Mouse (Mus musculus) E14TG2a.4 (cell line): ENCODE results near the gene Mthfsd.

Experiments
- H3K27me3 ChIP-seq: 2 replicates; pipeline ENCODE4 v1.6.1; 2014; ENCODE audit warnings: low read length, control low read depth; ENCODE audit not compliant: insufficient read depth
- H3K36me3 ChIP-seq: 2 replicates; pipeline ENCODE4 v1.6.1; 2014; ENCODE audit warnings: low read length, control low read depth; ENCODE audit not compliant: insufficient read depth
- H3K4me1 ChIP-seq: replicated peaks from 2 replicates; pipeline ENCODE4 v1.6.1; 2014; ENCODE audit warnings: low read depth, low read length, control low read depth
- H3K4me3 ChIP-seq: replicated peaks from 2 replicates; pipeline ENCODE4 v1.5.1; 2014; ENCODE audit warnings: mild to moderate bottlenecking, low read length
- H3K9me3 ChIP-seq: 2 replicates; pipeline ENCODE4 v1.6.1; 2014; ENCODE audit warnings: low read length, control low read depth
- CTCF ChIP-seq: conservative IDR thresholded peaks from 2 replicates; pipeline ENCODE4 v1.5.1; 2014; ENCODE audit warnings: low read length
- NANOG ChIP-seq: IDR thresholded peaks from 2 replicates; pipeline ENCODE4 v1.6.1; 2014; ENCODE audit warnings: borderline replicate concordance, low read length, mixed read lengths
- POU5F1 ChIP-seq: IDR thresholded peaks from 2 replicates; pipeline ENCODE4 v1.6.1; 2014; ENCODE audit warnings: low read length, borderline replicate concordance

Mthfsd gene

DNA sequence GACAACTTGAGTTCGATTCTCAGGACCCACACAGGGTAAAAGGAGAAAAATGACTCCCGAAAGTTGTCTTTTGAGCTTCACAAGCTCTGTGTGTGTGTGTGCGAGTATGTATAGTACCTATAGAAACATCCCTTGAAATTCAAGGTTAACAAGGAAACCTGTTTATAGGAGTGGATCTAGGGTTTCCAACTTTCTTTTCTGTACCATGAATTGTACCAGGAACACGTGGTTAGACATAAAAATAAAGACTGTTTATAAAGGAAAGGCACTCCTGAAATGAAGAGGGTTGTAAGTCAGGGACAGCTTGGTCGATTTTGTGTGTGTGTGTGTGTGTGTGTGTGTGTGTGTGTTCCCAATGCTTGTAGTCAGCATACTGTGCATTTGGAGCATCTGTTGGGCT, 465 bp upstream of the Mthfsd start:
- no peak for TF ChIP-seq CTCF
- TF ChIP-seq NANOG = no peak
- TF ChIP-seq POU5F1 = no peak

DNA sequence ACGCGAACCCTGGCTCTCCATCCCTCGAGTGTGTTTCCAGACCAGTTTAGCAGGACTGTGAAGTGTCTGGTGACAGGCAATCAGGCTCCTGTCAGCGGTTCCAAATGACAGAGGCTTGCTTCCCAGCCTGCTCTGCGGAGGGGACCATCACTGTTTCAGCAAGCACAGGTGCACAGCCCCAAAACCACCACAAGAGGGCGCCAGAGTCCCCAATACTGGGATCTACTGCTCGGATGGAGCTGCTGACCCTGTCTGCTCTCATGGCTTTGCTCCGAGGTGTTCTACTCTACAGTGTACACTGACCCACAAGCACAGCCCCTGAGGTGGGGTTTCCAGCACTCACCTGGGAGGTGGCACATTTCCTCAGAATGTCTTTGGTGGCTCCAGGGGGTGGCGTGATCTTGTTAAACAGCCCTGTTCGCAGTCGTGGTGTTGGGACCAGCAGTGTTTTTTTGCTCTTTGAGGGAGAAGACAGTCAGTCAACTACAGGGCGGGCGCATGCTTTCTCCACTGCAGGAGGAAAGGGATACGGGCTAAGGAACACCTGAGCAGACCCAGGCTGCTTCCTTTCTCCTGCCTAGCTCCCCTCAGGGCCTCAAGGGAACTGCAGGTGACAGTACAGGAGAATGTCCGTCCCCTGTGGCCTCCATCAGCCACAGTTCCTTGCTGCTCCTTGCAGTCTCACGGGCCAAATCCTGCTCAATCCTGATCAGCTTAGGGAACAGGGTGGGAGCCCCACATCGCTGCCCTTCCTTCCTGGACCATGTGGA, 4.0 kb downstream of the Mthfsd start:
- H3K4me3 ChIP-seq = no peak overlapping the region
- H3K36me3 ChIP-seq = peaks cover 74% of the 10 kb centered on the region
- peaks cover 51% of the 10 kb centered on the region for H3K4me1 ChIP-seq
- peaks cover 6% of the 10 kb centered on the region for H3K9me3 ChIP-seq
- H3K27me3 ChIP-seq = 0 out of 2 replicates have a peak, but pooled peaks cover 3% of the 10 kb centered on the region
- no peak for TF ChIP-seq POU5F1
- TF ChIP-seq CTCF = peak; percentile 99

More for the DNA sequence above, 465 bp upstream of the Mthfsd start:
- Histone ChIP-seq H3K9me3 (no peaks in the 10 kb centered on the region), H3K4me1 (peaks cover 38% of the 10 kb centered on the region), H3K36me3 (peaks cover 30% of the 10 kb centered on the region), H3K4me3 (peak overlapping the region; percentile 97), H3K27me3 (peaks cover 31% of the 10 kb centered on the region)

DNA sequence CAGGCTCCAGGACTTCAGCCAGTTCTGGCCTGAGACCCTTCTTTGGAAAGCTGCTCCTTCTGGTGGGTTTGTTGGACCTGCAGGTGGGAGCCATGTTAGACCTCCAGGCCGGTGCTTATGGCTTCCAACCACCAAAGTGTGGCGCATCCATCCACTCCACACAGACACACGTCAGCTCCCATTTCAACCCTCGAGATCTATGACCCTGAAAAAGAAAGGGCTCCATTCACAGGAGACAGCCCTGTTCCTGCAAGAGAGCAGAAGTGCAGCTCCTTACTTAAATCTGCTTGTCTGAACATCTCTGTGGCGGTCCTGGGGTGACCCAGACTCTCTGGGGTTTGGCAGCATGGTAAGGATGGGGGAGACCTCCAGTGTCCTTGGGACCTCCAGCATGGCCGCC, 14.7 kb downstream of the Mthfsd start:
- peaks cover 17% of the 10 kb centered on the region for H3K36me3 ChIP-seq
- no peak overlapping the region for H3K4me3 ChIP-seq
- H3K9me3 ChIP-seq = no peaks in the 10 kb centered on the region
- TF ChIP-seq CTCF (no peak), NANOG (no peak), POU5F1 (no peak)
- peaks cover 59% of the 10 kb centered on the region for H3K27me3 ChIP-seq
- peaks cover 40% of the 10 kb centered on the region for H3K4me1 ChIP-seq

DNA sequence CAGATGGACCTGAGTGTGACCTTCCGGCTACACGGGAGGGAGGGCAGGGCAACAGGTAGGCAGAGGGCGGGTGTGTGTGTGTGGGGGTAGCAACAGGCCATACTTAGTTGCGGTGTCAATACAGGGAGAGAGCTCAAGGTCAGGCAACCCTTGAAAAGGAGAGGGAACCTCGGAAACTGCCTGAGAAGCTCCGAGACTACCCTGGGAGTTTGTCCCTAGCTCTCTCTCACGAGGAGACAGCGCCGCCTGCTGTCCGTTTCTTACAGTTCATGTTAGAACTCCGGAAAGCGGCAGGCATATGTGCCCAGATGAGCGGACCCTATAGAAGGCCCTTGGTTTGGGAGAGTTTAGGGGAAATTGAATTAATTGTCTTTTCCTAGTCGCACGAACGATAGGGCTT, 15.6 kb downstream of the Mthfsd start:
- Histone ChIP-seq H3K4me3 (no peak overlapping the region), H3K9me3 (no peaks in the 10 kb centered on the region), H3K4me1 (peaks cover 36% of the 10 kb centered on the region), H3K27me3 (peaks cover 67% of the 10 kb centered on the region), H3K36me3 (peaks cover 8% of the 10 kb centered on the region)
- TF ChIP-seq POU5F1 (no peak), CTCF (peak; percentile 89)

DNA sequence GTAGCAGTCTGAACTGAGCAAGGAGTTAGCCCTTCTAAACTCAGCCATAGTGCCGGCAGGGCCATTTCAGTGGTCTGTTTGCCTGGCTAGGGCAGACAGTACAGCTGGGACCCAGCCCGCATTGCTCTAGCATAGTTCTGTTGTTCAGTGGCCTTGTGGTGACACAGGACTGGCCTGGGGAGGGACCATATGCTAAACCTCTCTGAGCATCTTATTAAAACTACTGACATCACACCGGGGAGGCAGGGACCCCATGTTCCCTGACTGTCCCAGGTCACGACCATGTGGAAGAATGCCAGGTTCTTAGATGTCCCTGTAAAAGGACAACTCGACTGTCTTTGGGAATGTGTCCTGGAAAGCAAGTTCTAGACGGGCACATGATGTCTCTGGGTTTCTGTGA, 16.1 kb downstream of the Mthfsd start:
- Histone ChIP-seq H3K4me3 (no peak overlapping the region), H3K9me3 (no peaks in the 10 kb centered on the region), H3K4me1 (peaks cover 36% of the 10 kb centered on the region), H3K27me3 (peaks cover 72% of the 10 kb centered on the region), H3K36me3 (peaks cover 3% of the 10 kb centered on the region)
- TF ChIP-seq CTCF = no peak
- no peak for TF ChIP-seq NANOG
- TF ChIP-seq POU5F1 = no peak

DNA sequence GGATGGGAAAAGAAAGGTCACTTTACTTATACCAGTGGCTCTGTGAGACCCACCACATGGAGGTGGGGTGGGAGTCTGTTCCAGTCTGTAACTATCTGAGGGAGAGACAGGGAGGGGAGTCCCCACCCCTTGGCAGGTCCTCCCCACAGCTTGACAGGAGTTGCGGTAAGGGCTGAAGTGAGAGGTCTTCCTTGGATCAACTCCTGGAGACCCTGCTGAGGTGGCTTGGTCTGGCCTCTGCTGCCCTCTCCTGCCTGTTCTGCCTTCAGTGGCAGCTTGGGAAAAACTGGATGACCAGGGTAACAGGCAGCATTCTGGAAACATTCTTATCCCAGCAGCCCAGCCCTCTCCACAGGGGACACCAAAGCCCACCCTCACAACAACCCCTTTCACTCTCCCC, 17.5 kb downstream of the Mthfsd start:
- TF ChIP-seq CTCF (no peak), NANOG (no peak), POU5F1 (no peak)
- Histone ChIP-seq H3K4me3 (no peak overlapping the region), H3K36me3 (no peaks in the 10 kb centered on the region)

DNA sequence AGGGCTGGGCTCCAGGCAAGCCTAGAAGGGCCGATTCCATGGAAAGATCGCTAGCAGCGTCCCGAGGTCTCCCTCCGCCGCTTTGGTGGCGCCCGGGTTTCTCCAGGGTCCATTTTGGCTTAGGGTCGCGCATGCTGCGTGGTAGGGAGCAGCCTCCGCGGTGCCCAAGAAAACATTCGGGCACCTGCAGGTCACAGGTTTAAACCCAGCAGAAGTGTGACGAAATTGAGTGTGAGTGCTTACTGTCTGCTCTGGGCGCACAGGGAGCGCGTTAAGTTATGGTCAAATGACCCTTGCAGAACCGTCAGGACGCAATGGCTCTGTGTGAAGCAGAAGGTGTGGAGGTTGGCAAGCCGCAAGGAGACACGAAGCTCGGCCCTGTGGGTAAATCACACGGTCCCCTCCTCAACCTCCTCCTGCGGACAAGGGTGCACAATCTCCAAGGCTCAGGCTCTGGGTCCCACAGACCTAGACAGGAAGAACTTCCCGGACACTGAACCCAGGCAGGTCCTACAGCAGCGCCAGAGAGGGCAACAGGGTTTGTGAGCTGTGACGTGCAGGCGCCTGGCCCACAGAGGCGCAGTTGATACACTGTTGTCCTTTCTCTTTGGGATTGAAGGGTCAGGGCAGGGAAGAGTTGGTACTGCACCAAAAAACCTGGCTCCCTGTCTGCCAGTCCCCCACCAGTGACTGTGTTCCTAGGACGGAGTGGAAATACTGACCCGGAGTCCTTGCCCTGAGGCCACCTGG, 18.4 kb downstream of the Mthfsd start:
- peaks cover 91% of the 10 kb centered on the region for H3K27me3 ChIP-seq
- no peaks in the 10 kb centered on the region for H3K9me3 ChIP-seq
- H3K36me3 ChIP-seq = no peaks in the 10 kb centered on the region
- no peak for TF ChIP-seq NANOG
- TF ChIP-seq POU5F1 = no peak
- TF ChIP-seq CTCF = no peak
- H3K4me3 ChIP-seq = peak overlapping the region; percentile 71
- peaks cover 45% of the 10 kb centered on the region for H3K4me1 ChIP-seq

More for the DNA sequence above, 17.5 kb downstream of the Mthfsd start:
- Histone ChIP-seq H3K27me3 (peaks cover 86% of the 10 kb centered on the region), H3K9me3 (no peaks in the 10 kb centered on the region), H3K4me1 (peaks cover 40% of the 10 kb centered on the region)

DNA sequence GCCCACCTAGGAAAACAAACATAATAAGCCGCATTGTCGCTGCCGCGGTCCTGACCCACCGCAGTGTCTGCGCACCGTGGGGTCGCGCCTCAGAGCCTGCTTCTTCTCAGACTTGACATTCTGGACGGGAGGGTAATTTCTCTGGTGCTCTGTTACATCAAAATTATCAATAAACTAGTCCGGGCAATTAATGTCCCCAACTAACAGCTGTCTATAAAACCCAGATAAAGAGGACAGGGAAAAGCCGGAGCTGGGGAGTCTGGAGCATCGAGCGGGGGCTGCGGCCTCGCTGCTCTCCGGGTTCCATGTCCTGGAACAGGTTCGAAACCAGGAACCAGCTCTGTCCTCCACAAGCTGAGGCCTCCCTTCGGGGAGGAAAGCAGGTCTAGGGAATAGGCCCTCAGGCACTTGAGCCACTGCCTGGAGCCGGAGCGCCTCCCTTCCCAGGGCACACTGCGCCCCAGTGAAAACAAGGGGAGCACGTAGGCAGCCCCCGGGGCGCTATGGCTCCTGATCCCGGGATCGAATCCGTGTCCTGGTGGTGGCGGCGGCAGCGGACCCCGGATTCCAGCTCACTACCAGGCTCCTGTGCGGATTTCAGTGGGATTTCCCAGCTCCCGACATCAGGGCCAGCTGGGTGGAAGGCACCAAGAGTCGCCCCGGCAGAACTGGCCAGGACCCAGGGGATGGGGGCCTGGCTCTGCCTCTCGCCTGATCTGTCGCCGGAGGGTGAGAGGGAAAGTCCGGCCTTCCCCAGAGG, 19.1 kb downstream of the Mthfsd start:
- H3K4me1 ChIP-seq = peaks cover 49% of the 10 kb centered on the region
- peaks cover 92% of the 10 kb centered on the region for H3K27me3 ChIP-seq
- no peaks in the 10 kb centered on the region for H3K36me3 ChIP-seq
- peak overlapping the region; percentile 71 for H3K4me3 ChIP-seq
- TF ChIP-seq POU5F1 (no peak), NANOG (no peak), CTCF (no peak)
- H3K9me3 ChIP-seq = no peaks in the 10 kb centered on the region
